Mouse (Mus musculus): ENCODE results near the gene Aqr. TPM values are rescaled to one million over a fixed set of nuclear protein-coding genes. Genes with fewer than 3 reads are reported as not detected.
A peak's percentile ranks its signal among the peaks of the same experiment; 100 is the strongest.

Gene Aqr
- polyA plus RNA-seq, 1 experiment from 2014 or later = 46.6 TPM

GRCm38 (mm10) chr2:114095348-114095747 is 91.5 kb downstream of the Aqr start:
- no peak overlapping the region for H3K4me3 ChIP-seq (replicated peaks)
- no peak overlapping the region for H3K9ac ChIP-seq
- no peaks in the 10 kb centered on the region for H3K9me3 ChIP-seq
- H3K4me1 ChIP-seq (replicated peaks) = no peaks in the 10 kb centered on the region
- no peaks in the 10 kb centered on the region for H3K27me3 ChIP-seq (replicated peaks)
- peaks cover 7% of the 10 kb centered on the region; the same call in 1 of the 2 replicates for H3K36me3 ChIP-seq
- WGBS = 83% methylated on average over 5 of the region's 5 CpGs
- no peak overlapping the region for H3K27ac ChIP-seq
- no peak overlapping the region for H3K4me2 ChIP-seq (replicated peaks)
- ATAC-seq = no peak

DNA sequence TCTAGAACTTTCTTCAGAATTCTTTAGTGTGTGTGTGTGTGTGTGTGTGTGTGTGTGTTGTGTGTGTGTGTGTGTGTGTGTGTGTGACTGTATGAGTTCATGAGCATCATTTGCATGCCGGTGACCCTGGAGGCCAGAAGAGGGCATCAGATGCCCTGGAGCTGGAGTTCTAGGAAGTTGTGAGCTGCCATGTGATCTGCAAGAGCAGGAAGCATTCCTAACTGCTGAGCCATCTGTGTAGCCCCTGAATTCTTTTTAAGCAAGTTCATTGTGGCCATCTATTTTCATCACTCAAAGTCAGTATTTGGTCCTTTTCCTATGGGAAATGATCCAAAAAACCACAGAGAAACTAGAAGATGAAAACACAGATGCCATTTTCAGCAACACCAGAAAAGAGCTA is 92.1 kb downstream of the Aqr start:
- Histone ChIP-seq H3K4me2 (replicated peaks) (no peak overlapping the region), H3K27me3 (replicated peaks) (no peaks in the 10 kb centered on the region), H3K9ac (no peak overlapping the region), H3K4me1 (replicated peaks) (no peaks in the 10 kb centered on the region), H3K27ac (no peak overlapping the region), H3K9me3 (no peaks in the 10 kb centered on the region), H3K36me3 (peaks cover 2% of the 10 kb centered on the region; the same call in 1 of the 2 replicates), H3K4me3 (replicated peaks) (no peak overlapping the region)
- ATAC-seq = no peak
- WGBS = 100% methylated on average over 1 of the region's 1 CpGs

- Histone ChIP-seq H3K36me3 (no peaks in the 10 kb centered on the region), H3K27me3 (replicated peaks) (no peaks in the 10 kb centered on the region), H3K4me2 (replicated peaks) (no peak overlapping the region), H3K4me3 (replicated peaks) (no peak overlapping the region), H3K9ac (no peak overlapping the region), H3K9me3 (no peaks in the 10 kb centered on the region), H3K4me1 (replicated peaks) (no peaks in the 10 kb centered on the region), H3K27ac (no peak overlapping the region)
- 49% methylated on average over 9 of the region's 9 CpGs for WGBS
- no peak for ATAC-seq
These were observed 93.2 kb downstream of the Aqr start for GRCm38 (mm10) chr2:114093577-114093976.

DNA sequence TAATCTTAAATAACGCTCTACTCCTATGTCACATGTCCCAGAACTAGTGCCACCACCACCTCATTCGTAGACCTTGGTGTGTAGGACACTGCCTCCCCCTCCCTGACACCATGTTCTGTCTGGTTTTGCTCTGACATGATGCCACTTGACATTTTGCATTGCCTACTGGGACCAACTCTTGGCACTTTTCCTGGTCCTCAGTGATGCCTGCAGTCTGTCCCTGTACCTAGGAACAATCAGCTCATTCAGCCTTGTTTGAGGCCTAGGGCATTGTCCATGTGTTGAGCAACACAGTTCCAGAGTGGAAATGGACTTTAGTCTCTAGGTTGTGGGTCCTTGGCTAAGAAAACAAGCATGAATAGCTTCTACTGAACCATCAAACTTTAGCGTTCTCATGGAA is 97.0 kb downstream of the Aqr start:
- no peak overlapping the region for H3K4me3 ChIP-seq (replicated peaks)
- H3K4me2 ChIP-seq (replicated peaks) = no peak overlapping the region
- no peaks in the 10 kb centered on the region for H3K36me3 ChIP-seq
- 0 out of 2 replicates have a peak, but pooled peaks have one; percentile 31 for ATAC-seq
- WGBS = 91% methylated on average over 3 of the region's 3 CpGs
- H3K9ac ChIP-seq = no peak overlapping the region
- no peaks in the 10 kb centered on the region for H3K4me1 ChIP-seq (replicated peaks)
- no peaks in the 10 kb centered on the region for H3K9me3 ChIP-seq
- H3K27me3 ChIP-seq (replicated peaks) = no peaks in the 10 kb centered on the region
- no peak overlapping the region for H3K27ac ChIP-seq

DNA sequence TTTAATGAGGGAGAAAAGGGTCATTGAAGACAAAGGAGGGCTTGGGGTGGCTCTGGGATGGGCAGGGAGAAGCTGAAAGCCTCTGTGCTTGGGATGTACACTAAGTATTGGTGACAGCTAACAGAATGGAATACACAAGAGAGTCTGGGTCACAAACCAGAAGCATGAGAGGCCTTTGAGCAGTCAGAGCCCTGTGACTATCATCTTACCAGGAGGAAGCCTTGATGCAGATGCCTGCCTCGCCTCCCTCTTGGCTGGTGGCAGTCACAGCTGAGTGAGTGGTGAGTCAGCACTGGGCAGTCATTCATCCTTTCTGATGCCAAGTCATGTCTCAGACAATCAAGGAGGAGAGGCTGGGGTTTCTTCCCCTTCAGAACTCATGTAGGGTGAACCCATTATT is 99.6 kb downstream of the Aqr start:
- no peak overlapping the region for H3K4me3 ChIP-seq (replicated peaks)
- ATAC-seq = no peak
- no peaks in the 10 kb centered on the region for H3K9me3 ChIP-seq
- no peaks in the 10 kb centered on the region for H3K27me3 ChIP-seq (replicated peaks)
- no peaks in the 10 kb centered on the region for H3K36me3 ChIP-seq
- H3K9ac ChIP-seq = no peak overlapping the region
- WGBS = 72% methylated on average over 1 of the region's 1 CpGs
- H3K4me2 ChIP-seq (replicated peaks) = no peak overlapping the region
- no peak overlapping the region for H3K27ac ChIP-seq
- no peaks in the 10 kb centered on the region for H3K4me1 ChIP-seq (replicated peaks)

DNA sequence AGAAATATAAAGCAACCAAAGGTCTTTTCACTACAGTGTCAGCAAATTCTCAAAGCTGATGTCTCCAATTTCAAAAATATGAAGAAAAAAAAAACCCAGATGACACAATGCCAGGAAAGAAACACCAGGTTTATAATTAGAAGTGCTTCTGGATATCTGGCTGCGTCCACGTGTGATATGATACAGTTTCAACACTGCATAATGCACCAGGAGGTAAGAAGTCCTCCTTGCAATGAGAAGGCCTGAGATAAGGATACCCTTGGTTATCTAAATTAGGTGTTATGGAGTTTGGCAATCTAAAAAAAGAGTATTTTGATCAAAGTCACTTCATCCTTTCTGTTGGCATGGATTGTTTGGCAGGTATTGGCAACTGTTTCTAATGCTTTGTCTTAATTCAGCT is 114.9 kb downstream of the Aqr start:
- no peak for ATAC-seq

GRCm38 (mm10) chr2:114066226-114066625 is 120.6 kb downstream of the Aqr start:
- H3K36me3 ChIP-seq = no peaks in the 10 kb centered on the region
- H3K27me3 ChIP-seq (replicated peaks) = no peaks in the 10 kb centered on the region
- no peak overlapping the region for H3K4me3 ChIP-seq (replicated peaks)
- H3K27ac ChIP-seq = no peak overlapping the region
- H3K4me1 ChIP-seq (replicated peaks) = no peaks in the 10 kb centered on the region
- no peak for ATAC-seq
- no peak overlapping the region for H3K9ac ChIP-seq
- no peak overlapping the region for H3K4me2 ChIP-seq (replicated peaks)
- WGBS = 79% methylated on average over 3 of the region's 3 CpGs
- H3K9me3 ChIP-seq = no peaks in the 10 kb centered on the region

More for the DNA sequence above, 114.9 kb downstream of the Aqr start:
- H3K9me3 ChIP-seq = no peaks in the 10 kb centered on the region
- 90% methylated on average over 2 of the region's 2 CpGs for WGBS
- H3K4me3 ChIP-seq (replicated peaks) = no peak overlapping the region
- no peaks in the 10 kb centered on the region for H3K27me3 ChIP-seq (replicated peaks)
- no peak overlapping the region for H3K27ac ChIP-seq
- H3K4me1 ChIP-seq (replicated peaks) = no peaks in the 10 kb centered on the region
- no peak overlapping the region for H3K4me2 ChIP-seq (replicated peaks)
- H3K9ac ChIP-seq = no peak overlapping the region
- no peaks in the 10 kb centered on the region for H3K36me3 ChIP-seq

DNA sequence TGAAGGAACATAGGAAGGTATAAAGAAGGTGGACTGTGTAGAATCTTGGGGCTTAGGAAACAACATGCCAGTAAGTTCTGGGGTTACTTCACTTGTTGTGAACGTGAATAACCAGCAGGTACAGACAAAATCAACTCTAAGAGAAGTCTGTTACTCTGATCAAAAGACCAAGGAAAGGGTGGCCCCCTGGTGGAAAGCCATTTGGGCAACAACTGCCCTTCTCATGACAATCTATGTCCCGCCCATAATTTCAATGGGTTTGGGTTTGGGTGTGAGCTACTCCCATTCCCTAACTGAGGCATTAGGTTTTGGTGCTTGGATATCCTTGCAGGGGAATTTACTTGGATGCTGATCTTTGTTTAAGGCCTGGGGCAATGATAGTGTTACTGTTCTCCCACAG is 122.8 kb downstream of the Aqr start:
- no peak for ATAC-seq
- no peaks in the 10 kb centered on the region for H3K9me3 ChIP-seq
- H3K36me3 ChIP-seq = no peaks in the 10 kb centered on the region
- no peak overlapping the region for H3K27ac ChIP-seq
- no peak overlapping the region for H3K4me3 ChIP-seq (replicated peaks)
- no peak overlapping the region for H3K9ac ChIP-seq
- no peaks in the 10 kb centered on the region for H3K27me3 ChIP-seq (replicated peaks)
- 53% methylated on average over 2 of the region's 2 CpGs for WGBS
- H3K4me2 ChIP-seq (replicated peaks) = no peak overlapping the region
- H3K4me1 ChIP-seq (replicated peaks) = no peaks in the 10 kb centered on the region

GRCm38 (mm10) chr2:114060071-114060591 is 126.7 kb downstream of the Aqr start:
- no peak overlapping the region for H3K9ac ChIP-seq
- H3K27ac ChIP-seq = no peak overlapping the region
- WGBS = 53% methylated on average over 6 of the region's 6 CpGs
- no peaks in the 10 kb centered on the region for H3K36me3 ChIP-seq
- ATAC-seq = no peak
- H3K9me3 ChIP-seq = no peaks in the 10 kb centered on the region
- H3K27me3 ChIP-seq (replicated peaks) = no peaks in the 10 kb centered on the region
- H3K4me2 ChIP-seq (replicated peaks) = no peak overlapping the region
- H3K4me1 ChIP-seq (replicated peaks) = peaks cover 5% of the 10 kb centered on the region; the same call in 1 of the 2 replicates
- no peak overlapping the region for H3K4me3 ChIP-seq (replicated peaks)

DNA sequence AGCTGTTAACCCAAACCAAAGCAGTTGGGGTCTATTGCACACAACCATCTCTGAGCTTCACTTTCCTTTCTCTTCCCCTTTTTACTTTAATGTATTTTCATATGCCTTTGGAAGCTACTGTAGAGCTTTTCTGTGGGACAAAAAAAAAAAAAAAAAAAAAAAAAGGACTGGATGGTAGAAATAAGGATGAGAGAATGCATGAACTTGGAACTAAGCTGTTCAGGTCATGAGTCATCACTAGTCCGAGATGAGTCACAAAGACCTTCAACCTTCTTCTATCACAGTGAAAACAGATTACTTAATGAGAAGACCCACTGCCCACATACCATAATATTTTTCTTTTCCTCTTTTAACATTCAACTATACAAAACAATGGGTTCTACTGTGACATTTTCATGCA is 127.2 kb downstream of the Aqr start:
- Histone ChIP-seq H3K36me3 (no peaks in the 10 kb centered on the region), H3K4me3 (replicated peaks) (no peak overlapping the region), H3K27ac (no peak overlapping the region), H3K27me3 (replicated peaks) (no peaks in the 10 kb centered on the region), H3K4me1 (replicated peaks) (peaks cover 5% of the 10 kb centered on the region; the same call in 1 of the 2 replicates), H3K9me3 (no peaks in the 10 kb centered on the region), H3K9ac (no peak overlapping the region), H3K4me2 (replicated peaks) (no peak overlapping the region)
- no peak for ATAC-seq
- WGBS = 67% methylated on average over 1 of the region's 1 CpGs

DNA sequence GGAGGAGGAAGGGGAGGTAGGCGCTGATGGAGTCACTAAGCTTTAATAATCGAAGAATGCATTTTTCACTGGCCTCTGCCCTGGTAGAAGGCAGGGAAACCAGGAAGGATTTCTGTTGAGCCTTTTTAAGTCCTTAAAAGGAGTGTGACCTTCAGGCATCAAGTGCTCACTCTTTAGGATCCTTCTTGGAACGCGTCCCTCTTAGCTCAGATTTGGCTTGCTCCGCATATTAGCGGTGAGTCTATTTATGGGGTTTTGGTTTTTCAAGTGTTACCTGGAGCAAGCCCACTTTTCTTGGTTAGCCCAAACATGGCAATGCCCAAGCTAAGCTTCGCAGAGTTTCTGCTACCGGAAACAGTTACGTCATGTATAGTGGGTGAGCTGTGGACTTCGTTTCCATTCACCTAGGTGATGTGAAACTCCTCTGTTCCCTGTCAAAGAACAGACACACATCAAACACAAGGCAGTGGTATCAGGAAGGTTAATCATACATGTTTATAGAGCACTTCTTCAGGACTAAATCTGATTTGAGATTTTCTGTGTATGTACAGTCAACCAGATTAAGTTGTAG is 128.5 kb downstream of the Aqr start:
- Histone ChIP-seq H3K27me3 (replicated peaks) (no peaks in the 10 kb centered on the region), H3K4me1 (replicated peaks) (peaks cover 5% of the 10 kb centered on the region; the same call in 1 of the 2 replicates), H3K4me3 (replicated peaks) (no peak overlapping the region), H3K9ac (no peak overlapping the region), H3K9me3 (no peaks in the 10 kb centered on the region), H3K27ac (no peak overlapping the region), H3K4me2 (replicated peaks) (no peak overlapping the region), H3K36me3 (no peaks in the 10 kb centered on the region)
- ATAC-seq = no peak
- 91% methylated on average over 10 of the region's 10 CpGs for WGBS

DNA sequence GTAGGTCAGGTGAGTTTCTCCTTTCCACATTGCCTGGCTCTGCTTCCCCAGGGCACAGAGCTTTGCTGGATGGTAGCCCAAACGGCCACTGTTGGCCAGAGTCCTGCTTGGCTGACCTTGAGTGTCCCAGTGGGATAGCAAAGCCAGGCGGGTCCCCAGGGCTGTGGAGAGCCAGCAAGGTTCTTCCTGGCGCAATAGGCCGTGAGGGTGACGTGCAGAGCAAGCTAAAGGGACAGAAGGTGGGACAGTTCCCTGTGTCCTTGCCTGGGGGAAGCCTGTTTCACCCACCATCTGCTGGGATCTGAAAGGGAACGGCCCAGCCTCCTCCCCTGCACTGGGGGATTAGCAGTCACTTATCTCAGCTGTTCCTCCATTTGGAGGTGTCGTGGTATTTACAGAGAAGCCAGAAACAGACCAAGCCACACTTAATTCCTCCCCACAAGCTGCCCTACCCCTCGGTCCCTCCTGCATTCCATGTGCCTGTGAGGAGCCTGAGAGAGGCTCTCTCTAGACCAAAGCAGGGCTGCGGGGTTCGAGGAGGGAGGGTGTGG is 129.4 kb downstream of the Aqr start:
- H3K4me3 ChIP-seq (replicated peaks) = no peak overlapping the region
- H3K4me2 ChIP-seq (replicated peaks) = no peak overlapping the region; the same call in 1 of the 2 replicates
- no peaks in the 10 kb centered on the region for H3K9me3 ChIP-seq
- no peaks in the 10 kb centered on the region for H3K27me3 ChIP-seq (replicated peaks)
- H3K27ac ChIP-seq = no peak overlapping the region
- no peak for ATAC-seq
- no peak overlapping the region for H3K9ac ChIP-seq
- peaks cover 9% of the 10 kb centered on the region; the same call in 1 of the 2 replicates for H3K4me1 ChIP-seq (replicated peaks)
- no peaks in the 10 kb centered on the region for H3K36me3 ChIP-seq
- WGBS = 19% methylated on average over 10 of the region's 10 CpGs

DNA sequence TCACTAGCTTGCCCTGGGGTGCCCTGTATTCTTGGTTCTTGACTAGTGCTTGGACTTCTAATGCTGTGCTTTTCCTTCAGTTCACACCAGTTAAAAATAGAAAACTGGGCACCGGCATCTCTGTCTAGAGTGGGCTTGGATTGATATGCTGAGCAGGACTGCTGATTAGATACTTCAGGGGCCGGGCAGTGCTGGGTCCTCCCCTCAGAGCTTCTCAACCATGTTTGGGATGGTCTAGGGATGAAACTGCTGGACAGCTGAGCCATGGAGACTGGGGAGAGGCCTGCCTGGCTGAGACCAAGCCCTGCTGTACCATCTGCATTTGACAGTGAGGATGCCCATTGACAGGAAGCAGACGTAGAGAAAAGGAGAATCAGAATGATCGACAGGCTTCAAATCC is 132.7 kb downstream of the Aqr start:
- H3K27me3 ChIP-seq (replicated peaks) = no peaks in the 10 kb centered on the region
- 81% methylated on average over 4 of the region's 4 CpGs for WGBS
- no peak overlapping the region for H3K9ac ChIP-seq
- H3K27ac ChIP-seq = no peak overlapping the region
- H3K4me1 ChIP-seq (replicated peaks) = peaks cover 9% of the 10 kb centered on the region; the same call in 1 of the 2 replicates
- no peak overlapping the region for H3K4me2 ChIP-seq (replicated peaks)
- no peak for ATAC-seq
- no peak overlapping the region for H3K4me3 ChIP-seq (replicated peaks)
- no peaks in the 10 kb centered on the region for H3K36me3 ChIP-seq
- H3K9me3 ChIP-seq = no peaks in the 10 kb centered on the region
